Mouse (Mus musculus) hindbrain, embryonic 15.5 days (tissue): Measurements from ENCODE around the gene Erap1. TPM values are rescaled to one million over a fixed set of nuclear protein-coding genes. Genes with fewer than 3 reads are reported as not detected.

Experiments
- ATAC-seq: fragments of 200-750 bp; cut with Nextera tagmentation; 2 replicates; pipeline ENCODE4 v1.8.0; 2017; ENCODE audit warnings: low read depth, moderate number of reproducible peaks, moderate TSS enrichment; ENCODE audit not compliant: low FRiP score
- H3K27ac ChIP-seq: fragments of 300-500 bp; sonication (generic); replicated peaks from 2 replicates; pipeline ENCODE4 v1.5.1; 2015; ENCODE audit warnings: mild to moderate bottlenecking, inconsistent platforms
- H3K27me3 ChIP-seq: fragments of 300-500 bp; sonication (generic); 2 replicates; pipeline ENCODE4 v1.6.1; 2015; ENCODE audit warnings: control low read depth, inconsistent platforms
- H3K36me3 ChIP-seq: fragments of 300-500 bp; sonication (generic); 2 replicates; pipeline ENCODE4 v1.6.1; 2015; ENCODE audit warnings: control low read depth, inconsistent platforms
- H3K4me1 ChIP-seq: fragments of 300-500 bp; sonication (generic); replicated peaks from 2 replicates; pipeline ENCODE4 v1.6.1; 2015; ENCODE audit warnings: control low read depth, inconsistent platforms
- H3K4me2 ChIP-seq: fragments of 300-500 bp; sonication (generic); 2 replicates; pipeline ENCODE4 v1.6.1; 2015; ENCODE audit warnings: moderate library complexity, mild to moderate bottlenecking, inconsistent platforms
- H3K4me3 ChIP-seq: fragments of 300-500 bp; sonication (generic); 2 replicates; pipeline ENCODE4 v1.5.1; 2015; ENCODE audit warnings: mild to moderate bottlenecking, inconsistent platforms
- H3K9ac ChIP-seq: fragments of 300-500 bp; sonication (generic); 2 replicates; pipeline ENCODE4 v1.6.1; 2015; ENCODE audit warnings: inconsistent platforms
- H3K9me3 ChIP-seq: fragments of 300-500 bp; sonication (generic); 2 replicates; pipeline ENCODE4 v1.6.1; 2016; ENCODE audit warnings: control low read depth, inconsistent platforms
- WGBS: fragments of 180-500 bp; shearing (Covaris S2); methylation state at CpG from one replicate; pipeline ENCODE4 v1.1.7; 2015; 5-methylcytosine and 5-hydroxymethylcytosine counted together
- polyA plus RNA-seq: library from polyadenylated mRNA; unstranded; fragments of >200 nt; fragmentation: Nextera tagmentation; extraction: Ambion mirVana; gene quantifications from 2 replicates; pipeline ENCODE4 v1.2.1, GENCODE M21; 2015

Gene Erap1
- polyA plus RNA-seq, 1 experiment from 2014 or later = 4.1 TPM

DNA sequence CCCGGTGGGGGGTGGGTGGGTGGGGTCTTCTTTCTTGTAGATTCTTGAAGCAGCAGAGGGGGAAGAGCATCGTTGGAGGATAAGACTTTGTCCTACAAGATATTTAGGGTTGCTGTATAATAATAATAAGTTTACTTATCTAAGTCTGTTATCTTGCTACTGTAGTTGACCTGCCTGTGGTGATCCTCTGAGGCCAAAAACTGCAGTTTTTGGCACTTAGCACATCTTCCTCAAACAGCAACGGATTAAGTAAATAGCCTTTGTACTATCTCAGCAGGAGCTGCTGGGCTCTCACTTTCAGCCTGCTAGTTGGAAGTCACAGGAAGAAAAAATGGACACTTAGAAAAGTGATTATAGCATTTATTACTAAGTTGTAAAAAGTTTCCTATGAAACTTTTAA, 56.9 kb downstream of the Erap1 start:
- H3K36me3 ChIP-seq = no peaks in the 10 kb centered on the region
- no peaks in the 10 kb centered on the region for H3K27me3 ChIP-seq
- H3K9me3 ChIP-seq = no peaks in the 10 kb centered on the region
- H3K4me2 ChIP-seq = no peak overlapping the region
- ATAC-seq = no peak
- H3K9ac ChIP-seq = no peak overlapping the region
- WGBS = 57% methylated on average over 3 of the region's 3 CpGs
- no peak overlapping the region for H3K4me3 ChIP-seq
- H3K4me1 ChIP-seq = no peaks in the 10 kb centered on the region
- no peak overlapping the region for H3K27ac ChIP-seq

DNA sequence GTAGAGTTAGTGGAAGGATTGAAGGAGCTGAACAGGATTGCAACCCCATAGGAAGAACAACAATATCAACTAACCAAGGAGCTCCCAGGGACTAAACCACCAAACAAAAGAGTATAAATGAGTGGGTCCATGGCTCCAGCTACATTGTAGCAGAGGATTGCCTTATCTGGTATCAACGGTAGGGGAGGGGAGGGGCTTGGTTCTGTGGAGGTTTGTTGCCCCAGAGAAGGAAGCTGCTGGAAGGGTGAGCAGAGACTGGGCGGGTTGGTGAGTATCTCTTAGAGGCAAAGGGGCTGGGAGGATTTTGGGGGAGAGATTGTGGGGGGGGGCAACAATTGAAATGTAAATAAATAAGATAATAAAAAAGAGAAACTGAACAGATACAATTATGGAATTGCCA, 79.6 kb downstream of the Erap1 start:
- Histone ChIP-seq H3K9ac (no peak overlapping the region), H3K9me3 (no peaks in the 10 kb centered on the region), H3K27me3 (no peaks in the 10 kb centered on the region), H3K36me3 (0 out of 2 replicates have a peak, but pooled peaks cover 6% of the 10 kb centered on the region), H3K27ac (no peak overlapping the region), H3K4me1 (no peaks in the 10 kb centered on the region), H3K4me3 (no peak overlapping the region), H3K4me2 (no peak overlapping the region)
- ATAC-seq = no peak
- WGBS = 93% methylated on average over 2 of the region's 2 CpGs

DNA sequence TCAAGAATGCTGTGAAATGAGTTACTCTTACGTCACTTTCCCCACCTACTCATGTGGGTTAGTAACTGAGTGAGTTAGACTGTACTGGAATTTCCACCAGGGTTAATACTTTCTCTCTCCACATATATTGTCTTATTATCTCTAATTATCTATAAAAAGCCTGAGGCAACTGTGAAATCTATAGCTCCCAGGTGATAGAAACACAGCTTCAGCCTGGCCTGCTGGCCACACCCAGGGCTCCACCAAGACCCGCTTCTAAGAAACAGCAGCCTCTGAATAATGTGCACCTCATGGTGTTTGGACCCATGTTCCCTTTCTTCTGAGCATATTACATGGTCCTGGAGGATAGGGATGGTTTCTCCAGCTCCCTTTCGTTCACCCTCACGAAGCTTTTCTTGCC, 94.4 kb downstream of the Erap1 start:
- H3K36me3 ChIP-seq = no peaks in the 10 kb centered on the region
- WGBS = 89% methylated on average over 4 of the region's 4 CpGs

DNA sequence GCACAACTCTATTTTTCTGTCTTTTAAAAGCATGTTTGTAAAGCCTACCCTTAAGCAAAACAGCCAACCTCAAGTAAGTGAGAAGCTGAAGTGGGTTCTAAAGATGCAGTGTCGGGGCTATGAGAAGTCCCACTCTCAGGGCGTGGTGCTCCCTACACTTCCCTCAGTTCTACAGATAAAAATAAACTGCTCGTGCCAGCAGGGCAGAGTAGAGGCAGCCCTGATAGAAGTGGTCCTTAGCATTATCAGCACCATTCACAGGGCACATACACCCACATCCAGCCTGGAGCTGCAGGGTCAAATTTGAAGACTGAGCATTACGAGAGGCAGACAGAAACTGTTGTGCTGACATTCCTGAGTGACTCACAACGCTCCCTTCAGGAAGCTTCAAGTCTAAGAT, 96.5 kb downstream of the Erap1 start:
- Histone ChIP-seq H3K9me3 (no peaks in the 10 kb centered on the region), H3K4me1 (no peaks in the 10 kb centered on the region), H3K4me2 (no peak overlapping the region), H3K27me3 (no peaks in the 10 kb centered on the region), H3K9ac (no peak overlapping the region), H3K4me3 (no peak overlapping the region), H3K36me3 (no peaks in the 10 kb centered on the region), H3K27ac (no peak overlapping the region)
- WGBS = 88% methylated on average over 5 of the region's 5 CpGs
- ATAC-seq = no peak

More for the DNA sequence above, 94.4 kb downstream of the Erap1 start:
- no peaks in the 10 kb centered on the region for H3K9me3 ChIP-seq
- H3K4me3 ChIP-seq = no peak overlapping the region
- H3K4me1 ChIP-seq = no peaks in the 10 kb centered on the region
- ATAC-seq = no peak
- no peak overlapping the region for H3K27ac ChIP-seq
- H3K9ac ChIP-seq = no peak overlapping the region
- H3K4me2 ChIP-seq = no peak overlapping the region
- no peaks in the 10 kb centered on the region for H3K27me3 ChIP-seq

DNA sequence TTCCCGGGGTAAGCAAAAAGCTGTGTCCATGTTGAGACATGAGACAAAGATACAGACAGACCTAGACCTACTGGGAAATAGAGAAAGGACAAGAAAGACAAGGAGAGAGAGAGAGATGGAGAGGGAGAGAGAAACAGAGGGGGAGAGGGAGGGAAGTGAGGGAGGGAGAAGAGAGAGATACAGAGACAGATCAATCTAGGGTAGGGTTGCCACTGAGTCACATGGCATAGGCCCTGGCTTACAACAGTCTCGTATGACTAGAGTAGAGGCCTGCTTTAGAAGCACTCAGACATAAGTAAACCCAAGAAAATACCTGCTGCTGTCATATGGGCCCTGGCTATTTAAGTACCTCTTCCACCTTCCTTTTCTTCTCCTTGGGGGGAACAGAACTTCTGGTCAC, 97.0 kb downstream of the Erap1 start:
- no peak overlapping the region for H3K4me3 ChIP-seq
- 94% methylated on average over 2 of the region's 2 CpGs for WGBS

More for the DNA sequence above, 97.0 kb downstream of the Erap1 start:
- Histone ChIP-seq H3K9ac (no peak overlapping the region), H3K9me3 (no peaks in the 10 kb centered on the region), H3K4me2 (no peak overlapping the region), H3K36me3 (no peaks in the 10 kb centered on the region), H3K27ac (no peak overlapping the region), H3K4me1 (no peaks in the 10 kb centered on the region), H3K27me3 (no peaks in the 10 kb centered on the region)
- ATAC-seq = no peak

Other genes with a start within 250 kb of the Erap1 start
- gene Zfp72, start 248.7 kb upstream of the Erap1 start, polyA plus RNA-seq = 7.0 and 7.9 TPM in 2 replicates
- gene Ftl1-ps1, start 239.9 kb upstream of the Erap1 start, polyA plus RNA-seq = 86.7 and 108 TPM in 2 replicates
- gene Zfp825, start 145.6 kb upstream of the Erap1 start, polyA plus RNA-seq = 14.5 and 15.8 TPM in 2 replicates
- gene Cast, start 169.2 kb downstream of the Erap1 start, polyA plus RNA-seq = 8.7 and 8.9 TPM in 2 replicates